Mouse (Mus musculus) heart, postnatal 0 days (tissue): ENCODE data around the gene Prdm8.

Source experiments
- CTCF ChIP-seq: IDR thresholded peaks from 2 replicates; pipeline ENCODE4 v1.5.1; 2016; ENCODE audit warnings: antibody characterized with exemption, control low read depth, low read depth
- EP300 ChIP-seq: IDR thresholded peaks from 2 replicates; pipeline ENCODE4 v1.6.1; 2016; ENCODE audit warnings: antibody characterized with exemption, low read depth

GRCm38 (mm10) chr5:98171651-98172230 is 4.7 kb downstream of the Prdm8 start:
- TF ChIP-seq CTCF: no peak
- no peak for TF ChIP-seq EP300
